Mouse (Mus musculus): Measurements from ENCODE around the gene Gm20517. TPM values are rescaled to one million over a fixed set of nuclear protein-coding genes. Genes with fewer than 3 reads are reported as not detected.

The Gm20517 gene
- total and polyA plus RNA-seq, 2 experiments, result 0.31 to 1.9 TPM

DNA sequence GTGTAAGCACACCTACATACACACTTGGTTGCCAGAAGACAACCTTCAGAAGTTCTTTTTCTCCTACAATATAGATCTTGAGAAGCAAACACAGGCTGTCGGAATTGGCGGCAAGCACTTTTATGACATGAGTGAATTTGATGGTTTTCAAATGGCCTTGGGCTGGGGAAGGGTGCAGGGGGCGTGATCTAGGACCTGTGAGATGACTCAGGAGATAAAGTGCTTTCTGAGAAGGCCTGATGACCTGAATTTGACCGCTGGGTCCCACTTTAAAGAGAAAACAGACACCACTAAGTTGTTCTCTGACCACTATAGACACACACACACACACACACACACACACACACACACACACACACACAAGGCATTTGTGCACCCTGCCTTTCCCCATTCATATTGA is 30.4 kb upstream of the Gm20517 start:
- H3K4me3 ChIP-seq (ENCODE audit: insufficient read depth, low read depth, low read length), result no peak overlapping the region
- H3K27ac ChIP-seq (replicated peaks; ENCODE audit: insufficient read depth, low read depth, low read length), result no peak overlapping the region
- WGBS, result 95% methylated on average over 4 of the region's 4 CpGs
- H3K79me2 ChIP-seq (ENCODE audit: control insufficient read depth, insufficient read depth, low read length), result no peaks in the 10 kb centered on the region
- no peak overlapping the region for H3K9ac ChIP-seq (ENCODE audit: low read depth, low read length)
- DNase-seq (ENCODE audit: extremely low read depth, low read depth, low spot score), result no peak
- no peaks in the 10 kb centered on the region; the same call in 1 of the 2 replicates for H3K36me3 ChIP-seq (ENCODE audit: control insufficient read depth, insufficient read depth, low read length)
- H3K4me1 ChIP-seq (ENCODE audit: control insufficient read depth, insufficient read depth, low read length), result no peaks in the 10 kb centered on the region
- H3K27me3 ChIP-seq (ENCODE audit: control insufficient read depth, insufficient read depth, low read length), result no peaks in the 10 kb centered on the region
- no peak for TF ChIP-seq CTCF (IDR thresholded peaks at IDR 0.05; ENCODE audit: low read depth, low read length)
- TF ChIP-seq POLR2A (IDR thresholded peaks at IDR 0.05; ENCODE audit: extremely low read depth, insufficient read depth, low read length), result no peak

DNA sequence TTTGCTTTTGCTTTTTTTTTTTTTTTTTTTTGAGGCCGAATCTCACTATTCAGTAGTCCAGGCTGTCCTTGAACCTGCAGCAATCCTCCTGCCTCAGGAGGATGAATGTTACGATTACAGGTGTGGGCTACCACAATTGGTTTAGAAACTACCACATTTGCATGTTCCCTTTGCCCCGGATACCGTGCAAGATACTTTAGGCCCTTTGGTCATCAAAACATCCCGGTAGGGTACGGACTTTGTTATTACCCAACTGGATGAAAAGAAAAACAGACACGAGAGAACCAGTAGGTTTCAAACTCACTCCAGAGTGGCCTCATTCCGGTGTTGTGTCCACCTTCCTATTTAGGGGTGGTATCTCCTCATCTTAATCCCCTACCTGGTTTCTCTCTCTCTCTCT is 22.9 kb upstream of the Gm20517 start:
- Histone ChIP-seq H3K4me1 (ENCODE audit: control insufficient read depth, insufficient read depth, low read length) (peaks cover 7% of the 10 kb centered on the region), H3K36me3 (ENCODE audit: control insufficient read depth, insufficient read depth, low read length) (no peaks in the 10 kb centered on the region), H3K27me3 (ENCODE audit: control insufficient read depth, insufficient read depth, low read length) (no peaks in the 10 kb centered on the region), H3K27ac (replicated peaks; ENCODE audit: insufficient read depth, low read depth, low read length) (peak overlapping the region; percentile 37; the same call in 1 of the 2 replicates), H3K9ac (ENCODE audit: low read depth, low read length) (no peak overlapping the region), H3K4me3 (ENCODE audit: insufficient read depth, low read depth, low read length) (no peak overlapping the region), H3K79me2 (ENCODE audit: control insufficient read depth, insufficient read depth, low read length) (no peaks in the 10 kb centered on the region)
- peak; percentile 63 for DNase-seq (ENCODE audit: extremely low read depth, low read depth, low spot score)
- no peak for TF ChIP-seq CTCF (IDR thresholded peaks at IDR 0.05; ENCODE audit: low read depth, low read length)
- no peak for TF ChIP-seq POLR2A (IDR thresholded peaks at IDR 0.05; ENCODE audit: extremely low read depth, insufficient read depth, low read length)
- 32% methylated on average over 8 of the region's 8 CpGs for WGBS

DNA sequence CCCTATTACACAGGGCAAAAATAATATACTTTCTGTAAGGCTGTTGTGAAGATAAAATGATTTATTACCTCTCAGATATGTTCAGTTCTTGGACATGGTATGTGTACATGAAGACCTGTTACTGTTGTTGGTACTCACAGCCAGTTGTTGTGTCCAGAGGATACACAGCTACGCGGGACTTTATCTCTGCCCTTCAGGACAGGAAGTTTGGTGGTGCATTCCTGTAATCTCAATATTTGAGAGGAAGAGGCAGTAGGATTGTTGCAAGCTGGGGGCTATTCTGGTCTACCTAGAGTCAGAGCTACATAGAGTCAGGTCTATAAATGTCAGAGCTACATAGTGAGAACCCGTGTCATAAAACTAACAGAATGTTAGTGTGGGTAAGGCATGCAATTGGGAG is 20.3 kb upstream of the Gm20517 start:
- DNase-seq (ENCODE audit: extremely low read depth, low read depth, low spot score), result no peak

DNA sequence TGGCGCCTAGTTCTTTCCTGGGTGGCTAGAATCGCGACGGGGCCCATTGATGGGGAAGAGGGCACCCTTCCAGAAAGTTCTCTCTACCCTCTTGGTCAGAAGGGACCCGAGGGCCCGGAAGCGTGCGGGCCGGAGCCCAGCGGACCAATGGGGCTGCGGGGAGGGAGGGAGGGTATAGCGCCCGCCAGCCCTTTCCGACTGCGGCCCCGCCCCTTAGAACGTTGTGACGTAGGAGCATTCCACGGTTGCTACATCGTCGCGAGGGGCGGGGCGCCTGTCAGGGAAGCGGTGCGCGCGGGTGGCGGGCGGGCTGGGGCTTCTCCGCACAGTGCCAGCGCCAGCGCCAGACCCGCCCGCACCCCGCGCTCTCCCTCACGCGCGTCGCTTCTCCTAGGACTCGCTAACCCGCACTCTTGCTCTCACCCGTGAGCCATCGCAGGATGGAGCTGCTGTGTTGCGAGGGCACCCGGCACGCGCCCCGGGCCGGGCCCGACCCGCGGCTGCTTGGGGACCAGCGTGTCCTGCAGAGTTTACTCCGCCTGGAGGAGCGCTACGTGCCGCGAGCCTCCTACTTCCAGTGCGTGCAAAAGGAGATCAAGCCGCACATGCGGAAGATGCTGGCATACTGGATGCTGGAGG is 18.1 kb upstream of the Gm20517 start:
- peak; percentile 72 for DNase-seq (ENCODE audit: extremely low read depth, low read depth, low spot score)
- no peaks in the 10 kb centered on the region for H3K27me3 ChIP-seq (ENCODE audit: control insufficient read depth, insufficient read depth, low read length)
- H3K79me2 ChIP-seq (ENCODE audit: control insufficient read depth, insufficient read depth, low read length), result peaks cover 5% of the 10 kb centered on the region; the same call in 1 of the 2 replicates
- H3K27ac ChIP-seq (replicated peaks; ENCODE audit: insufficient read depth, low read depth, low read length), result peak overlapping the region; percentile 72
- H3K9ac ChIP-seq (ENCODE audit: low read depth, low read length), result peak overlapping the region; percentile 92
- H3K4me3 ChIP-seq (ENCODE audit: insufficient read depth, low read depth, low read length), result peak overlapping the region; percentile 95
- peaks cover 11% of the 10 kb centered on the region for H3K4me1 ChIP-seq (ENCODE audit: control insufficient read depth, insufficient read depth, low read length)
- no peaks in the 10 kb centered on the region for H3K36me3 ChIP-seq (ENCODE audit: control insufficient read depth, insufficient read depth, low read length)
- peak; percentile 37; the same call in 1 of the 2 replicates for TF ChIP-seq POLR2A (IDR thresholded peaks at IDR 0.05; ENCODE audit: extremely low read depth, insufficient read depth, low read length)
- TF ChIP-seq CTCF (IDR thresholded peaks at IDR 0.05; ENCODE audit: low read depth, low read length), result no peak
- WGBS, result under 1% methylated on average over 63 of the region's 63 CpGs

More for the DNA sequence above, 20.3 kb upstream of the Gm20517 start:
- H3K79me2 ChIP-seq (ENCODE audit: control insufficient read depth, insufficient read depth, low read length), result peaks cover 5% of the 10 kb centered on the region; the same call in 1 of the 2 replicates
- peaks cover 10% of the 10 kb centered on the region for H3K4me1 ChIP-seq (ENCODE audit: control insufficient read depth, insufficient read depth, low read length)
- H3K36me3 ChIP-seq (ENCODE audit: control insufficient read depth, insufficient read depth, low read length), result no peaks in the 10 kb centered on the region
- TF ChIP-seq POLR2A (IDR thresholded peaks at IDR 0.05; ENCODE audit: extremely low read depth, insufficient read depth, low read length) (no peak), CTCF (IDR thresholded peaks at IDR 0.05; ENCODE audit: low read depth, low read length) (no peak)
- H3K27ac ChIP-seq (replicated peaks; ENCODE audit: insufficient read depth, low read depth, low read length), result no peak overlapping the region
- no peak overlapping the region for H3K9ac ChIP-seq (ENCODE audit: low read depth, low read length)
- 74% methylated on average over 3 of the region's 3 CpGs for WGBS
- no peaks in the 10 kb centered on the region for H3K27me3 ChIP-seq (ENCODE audit: control insufficient read depth, insufficient read depth, low read length)
- no peak overlapping the region for H3K4me3 ChIP-seq (ENCODE audit: insufficient read depth, low read depth, low read length)

DNA sequence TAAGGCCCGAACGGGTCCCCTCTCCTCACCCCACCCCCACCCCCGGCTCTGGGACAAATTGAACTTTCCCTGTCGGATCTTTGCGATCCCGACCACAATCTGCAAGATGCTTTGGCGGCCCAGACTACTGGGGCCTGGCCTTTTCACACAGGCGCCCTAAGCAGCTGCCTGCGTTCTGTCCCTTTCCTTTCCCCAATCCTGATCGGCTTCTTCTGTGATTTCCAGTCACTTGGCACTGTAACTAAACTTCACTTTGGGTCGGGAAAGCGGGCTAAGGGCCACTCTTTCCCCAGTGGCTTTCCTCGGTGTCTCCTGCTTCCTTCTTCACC is 17.6 kb upstream of the Gm20517 start:
- peak; percentile 36 for DNase-seq (ENCODE audit: extremely low read depth, low read depth, low spot score)
- Histone ChIP-seq H3K27me3 (ENCODE audit: control insufficient read depth, insufficient read depth, low read length) (no peaks in the 10 kb centered on the region), H3K36me3 (ENCODE audit: control insufficient read depth, insufficient read depth, low read length) (no peaks in the 10 kb centered on the region), H3K4me3 (ENCODE audit: insufficient read depth, low read depth, low read length) (peak overlapping the region; percentile 95), H3K9ac (ENCODE audit: low read depth, low read length) (peak overlapping the region; percentile 92), H3K79me2 (ENCODE audit: control insufficient read depth, insufficient read depth, low read length) (peaks cover 5% of the 10 kb centered on the region; the same call in 1 of the 2 replicates), H3K4me1 (ENCODE audit: control insufficient read depth, insufficient read depth, low read length) (peaks cover 9% of the 10 kb centered on the region), H3K27ac (replicated peaks; ENCODE audit: insufficient read depth, low read depth, low read length) (peak overlapping the region; percentile 72)
- under 1% methylated on average over 13 of the region's 13 CpGs for WGBS
- no peak for TF ChIP-seq CTCF (IDR thresholded peaks at IDR 0.05; ENCODE audit: low read depth, low read length)
- TF ChIP-seq POLR2A (IDR thresholded peaks at IDR 0.05; ENCODE audit: extremely low read depth, insufficient read depth, low read length), result no peak

Data from liver, adult 2 months (tissue).